Mouse (Mus musculus): ENCODE measurements around the gene Cd86. TPM values are rescaled to one million over a fixed set of nuclear protein-coding genes. Genes with fewer than 3 reads are reported as not detected.

Cd86 gene
- polyA plus RNA-seq, 1 experiment from 2014 or later, result 1.7 TPM

GRCm38 (mm10) chr16:36693818-36694413, 28.0 kb upstream of the Cd86 start, which contains the start of gene Ildr1:
Gene Ildr1 (plus strand): TSS chr16:36693978.
- 3% methylated on average over 40 of the region's 40 CpGs for WGBS
- Histone ChIP-seq H3K9me3 (replicated peaks; ENCODE audit: control insufficient read depth, low read length) (no peaks in the 10 kb centered on the region; the same call in 1 of the 2 replicates), H3K36me3 (ENCODE audit: control insufficient read depth, insufficient read depth) (no peaks in the 10 kb centered on the region), H3K4me1 (ENCODE audit: control insufficient read depth, insufficient read depth, low read length) (no peaks in the 10 kb centered on the region), H3K27ac (ENCODE audit: low read length) (no peak within 1 kb of the TSS), H3K4me2 (ENCODE audit: low read depth, low read length) (peak within 1 kb of the TSS; percentile 82), H3K27me3 (ENCODE audit: control insufficient read depth, insufficient read depth, low read length) (peaks cover 23% of the 10 kb centered on the region), H3K4me3 (ENCODE audit: low read length) (peak within 1 kb of the TSS; percentile 55), H3K9ac (ENCODE audit: low read length) (peak within 1 kb of the TSS; percentile 48)
- ATAC-seq (replicated peaks; ENCODE audit: extremely low read depth, insufficient read depth, low FRiP score), result no peak

- H3K4me3 ChIP-seq (ENCODE audit: low read length), result no peak overlapping the region
- no peaks in the 10 kb centered on the region for H3K4me1 ChIP-seq (ENCODE audit: control insufficient read depth, insufficient read depth, low read length)
- no peaks in the 10 kb centered on the region for H3K36me3 ChIP-seq (ENCODE audit: control insufficient read depth, insufficient read depth)
- 66% methylated on average over 3 of the region's 3 CpGs for WGBS
- no peak overlapping the region for H3K4me2 ChIP-seq (ENCODE audit: low read depth, low read length)
- peaks cover 23% of the 10 kb centered on the region for H3K27me3 ChIP-seq (ENCODE audit: control insufficient read depth, insufficient read depth, low read length)
- no peak overlapping the region for H3K9ac ChIP-seq (ENCODE audit: low read length)
- no peak overlapping the region for H3K27ac ChIP-seq (ENCODE audit: low read length)
- H3K9me3 ChIP-seq (replicated peaks; ENCODE audit: control insufficient read depth, low read length), result no peaks in the 10 kb centered on the region
- ATAC-seq (replicated peaks; ENCODE audit: extremely low read depth, insufficient read depth, low FRiP score), result no peak
Measured at GRCm38 (mm10) chr16:36691484-36691883, 25.6 kb upstream of the Cd86 start.

- no peak overlapping the region for H3K27ac ChIP-seq (ENCODE audit: low read length)
- H3K4me2 ChIP-seq (ENCODE audit: low read depth, low read length), result no peak overlapping the region
- no peak for ATAC-seq (replicated peaks; ENCODE audit: extremely low read depth, insufficient read depth, low FRiP score)
- H3K9ac ChIP-seq (ENCODE audit: low read length), result no peak overlapping the region
- no peaks in the 10 kb centered on the region for H3K36me3 ChIP-seq (ENCODE audit: control insufficient read depth, insufficient read depth)
- no peaks in the 10 kb centered on the region for H3K9me3 ChIP-seq (replicated peaks; ENCODE audit: control insufficient read depth, low read length)
- 92% methylated on average over 2 of the region's 2 CpGs for WGBS
- H3K4me1 ChIP-seq (ENCODE audit: control insufficient read depth, insufficient read depth, low read length), result no peaks in the 10 kb centered on the region
- H3K27me3 ChIP-seq (ENCODE audit: control insufficient read depth, insufficient read depth, low read length), result peaks cover 5% of the 10 kb centered on the region; the same call in 1 of the 2 replicates
- no peak overlapping the region for H3K4me3 ChIP-seq (ENCODE audit: low read length)
Measured at GRCm38 (mm10) chr16:36688076-36688475, 22.2 kb upstream of the Cd86 start.

GRCm38 (mm10) chr16:36684325-36684918, 18.5 kb upstream of the Cd86 start:
- Histone ChIP-seq H3K9me3 (replicated peaks; ENCODE audit: control insufficient read depth, low read length) (no peaks in the 10 kb centered on the region), H3K4me3 (ENCODE audit: low read length) (no peak overlapping the region), H3K36me3 (ENCODE audit: control insufficient read depth, insufficient read depth) (no peaks in the 10 kb centered on the region), H3K27me3 (ENCODE audit: control insufficient read depth, insufficient read depth, low read length) (no peaks in the 10 kb centered on the region), H3K4me2 (ENCODE audit: low read depth, low read length) (no peak overlapping the region), H3K27ac (ENCODE audit: low read length) (no peak overlapping the region), H3K9ac (ENCODE audit: low read length) (no peak overlapping the region), H3K4me1 (ENCODE audit: control insufficient read depth, insufficient read depth, low read length) (no peaks in the 10 kb centered on the region)
- 60% methylated on average over 6 of the region's 6 CpGs for WGBS
- ATAC-seq (replicated peaks; ENCODE audit: extremely low read depth, insufficient read depth, low FRiP score), result no peak

GRCm38 (mm10) chr16:36681829-36682228, 15.9 kb upstream of the Cd86 start:
- Histone ChIP-seq H3K27me3 (ENCODE audit: control insufficient read depth, insufficient read depth, low read length) (no peaks in the 10 kb centered on the region), H3K9me3 (replicated peaks; ENCODE audit: control insufficient read depth, low read length) (no peaks in the 10 kb centered on the region), H3K36me3 (ENCODE audit: control insufficient read depth, insufficient read depth) (no peaks in the 10 kb centered on the region), H3K4me2 (ENCODE audit: low read depth, low read length) (no peak overlapping the region), H3K27ac (ENCODE audit: low read length) (no peak overlapping the region), H3K4me3 (ENCODE audit: low read length) (no peak overlapping the region), H3K9ac (ENCODE audit: low read length) (no peak overlapping the region), H3K4me1 (ENCODE audit: control insufficient read depth, insufficient read depth, low read length) (no peaks in the 10 kb centered on the region)
- WGBS, result 81% methylated on average over 3 of the region's 3 CpGs
- ATAC-seq (replicated peaks; ENCODE audit: extremely low read depth, insufficient read depth, low FRiP score), result no peak

- Histone ChIP-seq H3K9me3 (replicated peaks; ENCODE audit: control insufficient read depth, low read length) (no peaks in the 10 kb centered on the region), H3K4me3 (ENCODE audit: low read length) (no peak overlapping the region), H3K4me2 (ENCODE audit: low read depth, low read length) (no peak overlapping the region), H3K9ac (ENCODE audit: low read length) (no peak overlapping the region), H3K27ac (ENCODE audit: low read length) (no peak overlapping the region), H3K36me3 (ENCODE audit: control insufficient read depth, insufficient read depth) (no peaks in the 10 kb centered on the region), H3K27me3 (ENCODE audit: control insufficient read depth, insufficient read depth, low read length) (no peaks in the 10 kb centered on the region), H3K4me1 (ENCODE audit: control insufficient read depth, insufficient read depth, low read length) (no peaks in the 10 kb centered on the region)
- ATAC-seq (replicated peaks; ENCODE audit: extremely low read depth, insufficient read depth, low FRiP score), result no peak
- 83% methylated on average over 2 of the region's 2 CpGs for WGBS
Measured at GRCm38 (mm10) chr16:36675902-36676301, 10.0 kb upstream of the Cd86 start.

GRCm38 (mm10) chr16:36675304-36675703, 9.4 kb upstream of the Cd86 start:
- no peak overlapping the region for H3K9ac ChIP-seq (ENCODE audit: low read length)
- no peak for ATAC-seq (replicated peaks; ENCODE audit: extremely low read depth, insufficient read depth, low FRiP score)
- H3K4me3 ChIP-seq (ENCODE audit: low read length), result no peak overlapping the region
- no peak overlapping the region for H3K4me2 ChIP-seq (ENCODE audit: low read depth, low read length)
- H3K36me3 ChIP-seq (ENCODE audit: control insufficient read depth, insufficient read depth), result no peaks in the 10 kb centered on the region
- H3K27me3 ChIP-seq (ENCODE audit: control insufficient read depth, insufficient read depth, low read length), result no peaks in the 10 kb centered on the region
- H3K9me3 ChIP-seq (replicated peaks; ENCODE audit: control insufficient read depth, low read length), result no peaks in the 10 kb centered on the region
- H3K4me1 ChIP-seq (ENCODE audit: control insufficient read depth, insufficient read depth, low read length), result no peaks in the 10 kb centered on the region
- H3K27ac ChIP-seq (ENCODE audit: low read length), result no peak overlapping the region
- whole genome bisulfite sequencing, result 45% methylated on average over 2 of the region's 2 CpGs

- Histone ChIP-seq H3K36me3 (ENCODE audit: control insufficient read depth, insufficient read depth) (no peaks in the 10 kb centered on the region), H3K27me3 (ENCODE audit: control insufficient read depth, insufficient read depth, low read length) (no peaks in the 10 kb centered on the region), H3K9ac (ENCODE audit: low read length) (no peak overlapping the region), H3K4me3 (ENCODE audit: low read length) (no peak overlapping the region), H3K4me2 (ENCODE audit: low read depth, low read length) (no peak overlapping the region), H3K27ac (ENCODE audit: low read length) (no peak overlapping the region), H3K9me3 (replicated peaks; ENCODE audit: control insufficient read depth, low read length) (no peaks in the 10 kb centered on the region), H3K4me1 (ENCODE audit: control insufficient read depth, insufficient read depth, low read length) (no peaks in the 10 kb centered on the region)
- no peak for ATAC-seq (replicated peaks; ENCODE audit: extremely low read depth, insufficient read depth, low FRiP score)
- 67% methylated on average over 7 of the region's 7 CpGs for WGBS
Measured at GRCm38 (mm10) chr16:36674457-36675204, 8.8 kb upstream of the Cd86 start.

GRCm38 (mm10) chr16:36673196-36673595, 7.3 kb upstream of the Cd86 start:
- 80% methylated on average over 4 of the region's 4 CpGs for WGBS
- Histone ChIP-seq H3K4me3 (ENCODE audit: low read length) (no peak overlapping the region), H3K4me1 (ENCODE audit: control insufficient read depth, insufficient read depth, low read length) (no peaks in the 10 kb centered on the region), H3K27me3 (ENCODE audit: control insufficient read depth, insufficient read depth, low read length) (no peaks in the 10 kb centered on the region), H3K9ac (ENCODE audit: low read length) (no peak overlapping the region), H3K36me3 (ENCODE audit: control insufficient read depth, insufficient read depth) (no peaks in the 10 kb centered on the region), H3K9me3 (replicated peaks; ENCODE audit: control insufficient read depth, low read length) (no peaks in the 10 kb centered on the region), H3K27ac (ENCODE audit: low read length) (no peak overlapping the region), H3K4me2 (ENCODE audit: low read depth, low read length) (no peak overlapping the region)
- no peak for ATAC-seq (replicated peaks; ENCODE audit: extremely low read depth, insufficient read depth, low FRiP score)
